Mouse (Mus musculus) forebrain, embryonic 10.5 days (tissue): ENCODE results near the gene Cdc34b. TPM values are rescaled to one million over a fixed set of nuclear protein-coding genes. Genes with fewer than 3 reads are reported as not detected.

Experiments
- DNase-seq: peaks from one replicate; pipeline ENCODE4 v3.0.0-alpha.2; 2017; ENCODE audit warnings: low spot score; ENCODE audit errors: extremely low spot score
- H3K27ac ChIP-seq: fragments of 300-500 bp; sonication (generic); 2 replicates; pipeline ENCODE4 v1.5.1; 2016; ENCODE audit warnings: mild to moderate bottlenecking
- H3K27me3 ChIP-seq: fragments of 300-500 bp; sonication (generic); 2 replicates; pipeline ENCODE4 v1.6.1; 2016; ENCODE audit warnings: mild to moderate bottlenecking; ENCODE audit not compliant: poor library complexity, severe bottlenecking
- H3K36me3 ChIP-seq: fragments of 300-500 bp; sonication (generic); replicated peaks from 2 replicates; pipeline ENCODE4 v1.6.1; 2016; ENCODE audit warnings: mild to moderate bottlenecking, moderate library complexity
- H3K4me1 ChIP-seq: fragments of 300-500 bp; sonication (generic); 2 replicates; pipeline ENCODE4 v1.6.1; 2016
- H3K4me3 ChIP-seq: fragments of 300-500 bp; sonication (generic); 2 replicates; pipeline ENCODE4 v1.5.1; 2016; ENCODE audit warnings: mild to moderate bottlenecking, moderate library complexity
- H3K9me3 ChIP-seq: fragments of 300-500 bp; sonication (generic); 2 replicates; pipeline ENCODE4 v1.6.1; 2016; ENCODE audit warnings: mild to moderate bottlenecking, moderate library complexity
- WGBS: fragments of 180-500 bp; shearing (Covaris S2); methylation state at CpG from one replicate; pipeline ENCODE4 v1.1.7; 2016; 5-methylcytosine and 5-hydroxymethylcytosine counted together
- polyA plus RNA-seq: library from polyadenylated mRNA; unstranded; fragments of >200 nt; fragmentation: Nextera tagmentation; extraction: Ambion mirVana; gene quantifications from 2 replicates; pipeline ENCODE4 v1.2.1, GENCODE M21; 2016

Gene Cdc34b
- polyA plus RNA-seq, 1 experiment from 2014 or later: 0.20 TPM

DNA sequence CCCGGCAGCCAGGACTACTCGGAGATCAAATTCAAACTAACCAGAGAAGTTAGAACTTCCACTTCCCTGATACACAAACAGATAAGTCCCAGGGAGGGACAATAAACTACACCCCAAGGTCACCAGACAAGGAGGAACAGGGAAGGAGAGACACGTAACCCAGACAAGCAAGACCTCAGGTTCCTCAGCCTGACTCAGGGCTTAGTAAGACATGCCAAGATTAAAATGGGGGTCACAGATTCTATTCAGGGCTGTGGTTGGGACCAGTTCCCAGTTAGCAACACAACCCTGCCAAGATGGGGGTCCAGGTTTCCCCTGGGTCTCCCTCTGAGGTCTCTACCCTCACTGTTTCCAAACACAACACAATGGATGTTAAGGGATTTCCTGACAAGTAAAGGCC is 18.8 kb downstream of the Cdc34b start:
- 88% methylated on average over 3 of the region's 3 CpGs for WGBS
- Histone ChIP-seq H3K27me3 (no peaks in the 10 kb centered on the region), H3K27ac (no peak overlapping the region), H3K4me1 (no peaks in the 10 kb centered on the region), H3K36me3 (no peaks in the 10 kb centered on the region), H3K9me3 (no peaks in the 10 kb centered on the region), H3K4me3 (no peak overlapping the region)
- no peak for DNase-seq

- 74% methylated on average over 7 of the region's 7 CpGs for WGBS
- H3K36me3 ChIP-seq: no peaks in the 10 kb centered on the region
- no peak for DNase-seq
- H3K27ac ChIP-seq: no peak overlapping the region
- no peak overlapping the region for H3K4me3 ChIP-seq
- no peaks in the 10 kb centered on the region for H3K4me1 ChIP-seq
- H3K9me3 ChIP-seq: no peaks in the 10 kb centered on the region
- H3K27me3 ChIP-seq: no peaks in the 10 kb centered on the region
Measured at GRCm38 (mm10) chr11:94760799-94761198, 19.2 kb downstream of the Cdc34b start.

DNA sequence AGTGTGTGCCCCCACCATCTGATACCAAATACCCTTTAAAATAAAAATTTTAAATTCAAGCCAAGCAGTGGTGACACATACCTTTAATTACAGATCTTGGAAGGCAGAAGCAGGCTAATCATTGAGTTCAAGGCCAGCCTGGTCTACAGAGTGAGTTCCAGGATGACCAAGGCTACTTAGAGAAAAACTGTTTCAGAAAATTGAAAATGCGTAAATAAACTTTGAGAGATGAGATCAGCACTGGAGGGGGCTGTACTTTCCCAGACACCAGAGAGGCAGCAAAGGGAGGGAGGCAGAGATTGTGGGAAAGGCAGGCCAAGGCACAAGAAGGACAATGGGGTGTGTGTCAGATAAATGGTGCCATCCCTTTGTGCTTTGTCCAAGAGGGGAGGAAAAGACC is 20.7 kb downstream of the Cdc34b start:
- WGBS: 87% methylated on average over 1 of the region's 1 CpGs
- DNase-seq: no peak

GRCm38 (mm10) chr11:94762775-94763174 is 21.2 kb downstream of the Cdc34b start:
- WGBS: 39% methylated on average over 6 of the region's 6 CpGs
- Histone ChIP-seq H3K36me3 (no peaks in the 10 kb centered on the region), H3K27ac (no peak overlapping the region), H3K9me3 (no peaks in the 10 kb centered on the region), H3K4me1 (no peaks in the 10 kb centered on the region), H3K4me3 (no peak overlapping the region), H3K27me3 (no peaks in the 10 kb centered on the region)
- DNase-seq: no peak

More for the DNA sequence above, 20.7 kb downstream of the Cdc34b start:
- no peaks in the 10 kb centered on the region for H3K27me3 ChIP-seq
- no peaks in the 10 kb centered on the region for H3K4me1 ChIP-seq
- no peak overlapping the region for H3K4me3 ChIP-seq
- H3K36me3 ChIP-seq: no peaks in the 10 kb centered on the region
- no peaks in the 10 kb centered on the region for H3K9me3 ChIP-seq
- no peak overlapping the region for H3K27ac ChIP-seq

DNA sequence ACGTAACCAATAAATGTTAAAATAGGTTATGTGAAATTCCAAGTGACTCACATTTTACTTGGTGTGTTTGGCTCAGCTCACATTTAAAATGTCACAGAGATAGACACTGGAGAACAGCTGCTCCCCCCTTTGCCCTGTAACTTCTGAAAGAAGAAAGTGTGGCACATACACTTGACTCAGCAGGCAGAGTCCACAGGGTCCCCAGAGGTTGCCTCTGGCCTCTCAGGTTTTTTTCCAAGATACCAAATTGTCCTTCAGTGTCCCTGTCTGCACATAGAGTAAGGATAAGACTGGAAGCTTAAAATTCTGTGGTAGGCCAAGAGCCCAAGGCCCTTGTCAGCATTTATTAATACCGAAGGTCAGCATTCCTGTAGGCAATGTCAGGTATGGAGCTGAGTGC is 25.7 kb downstream of the Cdc34b start:
- 96% methylated on average over 2 of the region's 2 CpGs for WGBS

DNA sequence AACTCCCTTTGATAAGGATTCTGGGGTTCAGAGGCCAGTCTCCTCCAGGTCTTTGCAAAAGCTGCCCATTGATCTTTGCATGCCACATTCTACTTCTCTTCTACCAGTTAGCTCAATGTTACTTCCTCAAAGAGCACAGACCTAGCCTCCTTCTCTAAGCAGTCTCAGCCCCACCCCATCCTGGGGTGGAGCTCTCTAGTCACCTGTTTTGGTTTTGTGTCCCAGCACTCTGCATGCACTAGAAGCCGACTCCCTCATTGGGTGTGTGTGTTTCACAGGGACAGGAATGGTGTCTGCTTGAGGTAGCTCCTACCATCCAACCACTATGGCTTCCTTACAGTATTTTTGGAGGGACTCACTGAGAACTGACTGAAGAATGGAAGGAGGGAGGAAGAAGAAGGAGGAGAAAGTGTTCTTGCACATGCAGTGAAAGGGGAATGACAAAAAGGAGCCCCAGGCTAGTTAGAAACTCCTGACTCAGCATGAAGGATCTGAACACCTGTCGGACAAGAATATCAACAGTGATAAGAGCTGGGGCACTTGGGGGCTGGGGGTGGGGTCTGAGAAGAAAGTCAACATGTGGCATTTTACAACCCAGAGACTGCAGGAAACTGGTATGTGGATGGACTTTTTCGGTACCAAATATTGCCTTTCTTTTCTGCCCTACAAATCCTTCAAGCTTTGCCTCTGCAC is 30.9 kb downstream of the Cdc34b start:
- no peaks in the 10 kb centered on the region for H3K27me3 ChIP-seq
- no peaks in the 10 kb centered on the region for H3K36me3 ChIP-seq
- H3K4me3 ChIP-seq: no peak overlapping the region
- no peaks in the 10 kb centered on the region for H3K9me3 ChIP-seq
- no peak for DNase-seq
- H3K27ac ChIP-seq: no peak overlapping the region
- 88% methylated on average over 3 of the region's 3 CpGs for WGBS
- no peaks in the 10 kb centered on the region for H3K4me1 ChIP-seq

More for the DNA sequence above, 25.7 kb downstream of the Cdc34b start:
- H3K36me3 ChIP-seq: no peaks in the 10 kb centered on the region
- no peaks in the 10 kb centered on the region for H3K9me3 ChIP-seq
- no peak for DNase-seq
- H3K4me3 ChIP-seq: no peak overlapping the region
- H3K27me3 ChIP-seq: no peaks in the 10 kb centered on the region
- no peak overlapping the region for H3K27ac ChIP-seq
- H3K4me1 ChIP-seq: no peaks in the 10 kb centered on the region

DNA sequence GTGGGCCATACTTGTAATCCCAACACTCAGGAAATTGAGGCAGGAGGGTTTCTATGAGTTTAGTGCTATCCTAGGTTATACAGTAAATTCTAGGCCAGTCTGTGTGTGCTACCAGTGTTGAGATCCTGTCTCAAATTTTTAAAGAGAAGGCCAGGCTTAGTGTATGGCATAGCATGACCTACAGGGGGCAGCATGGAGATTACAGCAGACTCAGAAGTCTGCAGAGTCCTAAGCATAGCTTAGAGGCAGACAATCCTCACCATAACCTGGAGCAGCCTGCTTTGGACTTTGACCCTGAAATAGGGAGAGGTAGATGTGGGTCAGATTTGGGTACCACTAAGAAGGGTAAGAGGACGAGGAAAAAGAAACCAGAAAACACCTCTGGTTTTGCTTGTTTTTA is 32.3 kb downstream of the Cdc34b start:
- Histone ChIP-seq H3K36me3 (no peaks in the 10 kb centered on the region), H3K27ac (no peak overlapping the region), H3K27me3 (no peaks in the 10 kb centered on the region), H3K9me3 (no peaks in the 10 kb centered on the region), H3K4me1 (no peaks in the 10 kb centered on the region), H3K4me3 (no peak overlapping the region)
- 94% methylated on average over 1 of the region's 1 CpGs for WGBS
- DNase-seq: no peak

DNA sequence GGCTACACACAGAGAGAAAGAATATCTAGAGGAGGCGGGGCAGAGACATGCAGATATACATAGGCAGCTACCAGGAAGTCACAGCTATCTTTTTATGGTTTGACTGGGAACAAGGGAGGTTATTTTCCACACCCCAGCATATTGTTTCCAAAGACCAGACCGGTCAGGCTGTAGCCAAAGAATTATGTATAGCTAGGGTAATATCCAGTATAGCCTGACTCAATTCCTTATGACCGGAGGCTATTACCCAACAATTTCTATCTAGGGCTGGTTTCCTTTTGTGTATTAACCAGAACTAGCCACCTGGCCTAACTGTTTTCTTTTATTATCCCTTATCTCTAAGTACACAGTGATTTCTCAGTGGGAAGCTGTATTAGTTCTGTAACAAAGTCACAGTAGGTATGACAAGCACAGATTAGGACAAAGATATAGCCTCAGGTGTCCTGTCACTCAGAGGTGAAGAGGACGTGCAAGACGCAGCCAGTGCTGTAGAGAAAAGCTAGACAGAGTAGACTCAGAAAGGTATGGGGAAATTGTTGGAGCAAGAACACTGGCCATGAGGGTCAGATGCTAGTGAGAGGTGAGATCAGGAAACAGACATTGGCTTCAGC is 33.4 kb downstream of the Cdc34b start:
- Histone ChIP-seq H3K4me1 (no peaks in the 10 kb centered on the region), H3K4me3 (no peak overlapping the region), H3K36me3 (no peaks in the 10 kb centered on the region), H3K27ac (no peak overlapping the region), H3K27me3 (no peaks in the 10 kb centered on the region), H3K9me3 (no peaks in the 10 kb centered on the region)
- no peak for DNase-seq
- 86% methylated on average over 5 of the region's 5 CpGs for WGBS

DNA sequence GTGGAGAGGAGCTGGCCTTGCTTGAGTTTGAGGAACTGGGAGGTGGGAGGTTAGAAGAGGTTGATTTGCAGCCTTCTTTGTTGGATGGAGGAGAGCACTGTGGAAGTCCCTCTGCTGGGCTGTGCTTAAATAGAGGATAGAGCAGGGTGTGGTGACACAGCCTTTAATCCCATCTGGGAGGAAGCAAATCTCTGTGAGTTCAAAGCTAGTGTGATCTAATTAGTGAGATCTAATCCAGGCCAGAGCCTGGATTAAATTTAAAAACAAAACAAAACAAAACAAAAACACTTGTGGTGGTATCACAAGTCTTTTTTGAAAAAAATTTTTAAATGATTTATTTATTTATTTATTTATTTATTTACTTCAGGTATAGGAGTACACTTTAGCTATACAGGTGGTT is 41.0 kb downstream of the Cdc34b start, which contains the start of gene Tmem92:
Gene Tmem92 (minus strand): TSS at position 101 of the 400 bp plus-strand sequence.
- Histone ChIP-seq H3K36me3 (no peaks in the 10 kb centered on the region), H3K27me3 (no peaks in the 10 kb centered on the region), H3K4me1 (no peaks in the 10 kb centered on the region), H3K9me3 (no peaks in the 10 kb centered on the region), H3K27ac (no peak within 1 kb of the TSS), H3K4me3 (no peak within 1 kb of the TSS)
- no peak for DNase-seq

GRCm38 (mm10) chr11:94785247-94785646 is 43.7 kb downstream of the Cdc34b start:
- DNase-seq: peak; percentile 49
- H3K4me3 ChIP-seq: no peak overlapping the region
- no peaks in the 10 kb centered on the region for H3K36me3 ChIP-seq
- H3K27ac ChIP-seq: no peak overlapping the region
- no peaks in the 10 kb centered on the region for H3K27me3 ChIP-seq
- no peaks in the 10 kb centered on the region for H3K9me3 ChIP-seq
- no peaks in the 10 kb centered on the region for H3K4me1 ChIP-seq
- 13% methylated on average over 2 of the region's 2 CpGs for WGBS

DNA sequence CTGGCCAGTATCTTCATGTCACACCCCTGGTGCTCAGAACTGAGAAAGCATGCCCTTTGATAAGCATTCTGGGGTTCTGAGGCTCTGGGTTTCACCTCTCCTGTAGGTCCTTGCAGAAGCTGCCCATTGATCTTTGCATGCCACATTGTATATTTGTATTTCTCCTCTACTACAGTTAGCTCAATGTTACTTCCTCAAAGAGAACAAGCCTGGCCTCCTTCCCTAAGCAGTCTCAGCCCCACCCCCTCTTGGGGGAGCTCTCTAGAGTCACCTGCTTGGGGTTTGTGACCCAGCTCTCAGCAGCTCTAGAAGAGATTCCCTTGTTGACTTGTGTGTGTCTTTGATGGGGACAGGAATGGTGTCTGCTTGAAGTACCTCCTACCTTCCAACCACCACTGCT is 50.1 kb downstream of the Cdc34b start:
- Histone ChIP-seq H3K27ac (no peak overlapping the region), H3K36me3 (no peaks in the 10 kb centered on the region), H3K27me3 (no peaks in the 10 kb centered on the region), H3K4me3 (no peak overlapping the region), H3K9me3 (no peaks in the 10 kb centered on the region), H3K4me1 (no peaks in the 10 kb centered on the region)
- DNase-seq: no peak
